Mouse (Mus musculus): ENCODE data around the gene Sebox. TPM values are rescaled to one million over a fixed set of nuclear protein-coding genes. Genes with fewer than 3 reads are reported as not detected.
"Not testable (repeated sequence)": the region's sequence is repeated elsewhere in the genome, so short reads cannot be mapped to it uniquely, and the experiment has no call there.

The Sebox gene
- polyA plus RNA-seq, 1 experiment from 2014 or later = not detected

DNA sequence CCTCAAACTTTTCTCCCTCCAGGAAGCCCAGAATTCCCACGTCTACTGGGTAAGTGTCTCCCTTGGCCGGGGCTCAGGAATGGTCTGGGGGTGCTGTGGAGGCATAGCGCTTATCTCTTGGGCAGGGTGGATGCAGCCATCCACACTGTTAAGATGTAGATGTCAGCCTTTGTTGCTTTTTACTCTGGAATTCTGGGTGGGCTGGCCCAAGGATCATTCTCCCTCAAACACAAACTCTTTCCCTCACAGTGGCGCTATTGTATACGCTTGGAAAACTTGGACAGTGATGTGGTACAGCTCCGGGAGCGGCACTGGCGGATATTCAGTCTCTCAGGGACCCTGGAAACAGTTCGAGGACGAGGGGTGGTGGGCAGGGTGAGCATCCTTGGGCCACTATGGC lies 15.7 kb downstream of the Sebox start:
- H3K4me3 ChIP-seq = no peak overlapping the region
- no peaks in the 10 kb centered on the region for H3K27me3 ChIP-seq (replicated peaks)
- no peak overlapping the region for H3K4me2 ChIP-seq
- no peaks in the 10 kb centered on the region for H3K9me3 ChIP-seq
- no peak overlapping the region for H3K9ac ChIP-seq
- H3K27ac ChIP-seq (replicated peaks) = no peak overlapping the region
- ATAC-seq (ENCODE audit: extremely low read depth, insufficient number of reproducible peaks, low FRiP score, low TSS enrichment) = no peak
- 89% methylated on average over 10 of the region's 10 CpGs for WGBS
- H3K36me3 ChIP-seq = peaks cover 96% of the 10 kb centered on the region
- peaks cover under 1% of the 10 kb centered on the region; the same call in 1 of the 2 replicates for H3K4me1 ChIP-seq

DNA sequence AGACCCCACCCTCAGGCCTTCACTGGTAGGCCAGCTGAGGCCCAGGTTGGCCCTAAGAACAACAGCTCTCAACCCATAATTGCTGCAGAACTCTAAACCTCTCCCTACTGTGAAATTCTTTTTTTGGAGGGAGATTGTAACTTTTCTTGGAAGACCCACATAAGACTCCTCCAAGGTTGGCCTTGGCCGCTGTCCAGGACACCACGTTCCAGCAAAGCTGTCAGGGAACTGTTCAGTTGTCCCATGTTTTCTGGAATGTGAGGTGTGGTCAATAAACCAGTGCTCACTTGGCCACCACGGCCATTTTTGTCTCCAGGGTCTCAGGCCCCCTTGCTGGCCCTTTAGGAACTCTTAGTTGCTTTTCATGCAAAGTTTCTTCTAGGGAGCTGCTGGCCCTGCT lies 18.6 kb downstream of the Sebox start:
- Histone ChIP-seq H3K4me3 (no peak overlapping the region), H3K36me3 (peaks cover 96% of the 10 kb centered on the region), H3K27ac (replicated peaks) (no peak overlapping the region), H3K9me3 (no peaks in the 10 kb centered on the region), H3K9ac (no peak overlapping the region), H3K4me2 (no peak overlapping the region), H3K27me3 (replicated peaks) (no peaks in the 10 kb centered on the region), H3K4me1 (no peaks in the 10 kb centered on the region)
- WGBS = 86% methylated on average over 3 of the region's 3 CpGs
- ATAC-seq (ENCODE audit: extremely low read depth, insufficient number of reproducible peaks, low FRiP score, low TSS enrichment) = no peak

DNA sequence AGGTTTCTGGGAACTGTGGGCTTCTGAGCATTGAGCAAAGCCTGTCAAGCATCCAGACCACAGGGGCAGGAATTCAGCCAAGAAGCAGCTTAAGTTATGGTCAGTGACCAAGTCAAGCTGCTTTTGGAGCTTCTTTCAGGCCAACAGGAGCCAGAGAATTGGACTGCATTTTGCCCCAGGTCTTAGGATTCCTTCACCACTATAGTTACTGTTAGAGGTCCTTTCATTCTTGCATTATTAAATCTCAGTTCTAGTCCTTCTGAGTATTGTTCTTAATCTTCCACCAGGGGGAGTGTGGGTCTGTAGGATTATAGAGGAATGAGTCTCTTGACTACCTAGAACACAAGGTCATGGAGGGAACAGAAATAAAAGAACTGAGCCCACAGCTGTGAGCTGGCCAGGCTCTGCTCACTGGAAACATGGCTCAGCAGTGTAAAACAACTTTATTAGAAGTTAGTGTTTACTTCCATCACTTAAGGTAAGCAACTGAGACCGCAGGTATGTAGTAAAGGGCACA lies 19.3 kb downstream of the Sebox start:
- H3K36me3 ChIP-seq = peaks cover 100% of the 10 kb centered on the region
- no peaks in the 10 kb centered on the region for H3K4me1 ChIP-seq
- no peak overlapping the region for H3K27ac ChIP-seq (replicated peaks)
- ATAC-seq (ENCODE audit: extremely low read depth, insufficient number of reproducible peaks, low FRiP score, low TSS enrichment) = no peak
- H3K9me3 ChIP-seq = no peaks in the 10 kb centered on the region
- no peaks in the 10 kb centered on the region for H3K27me3 ChIP-seq (replicated peaks)
- H3K9ac ChIP-seq = no peak overlapping the region
- no peak overlapping the region for H3K4me3 ChIP-seq
- WGBS = 85% methylated on average over 1 of the region's 1 CpGs
- no peak overlapping the region for H3K4me2 ChIP-seq

DNA sequence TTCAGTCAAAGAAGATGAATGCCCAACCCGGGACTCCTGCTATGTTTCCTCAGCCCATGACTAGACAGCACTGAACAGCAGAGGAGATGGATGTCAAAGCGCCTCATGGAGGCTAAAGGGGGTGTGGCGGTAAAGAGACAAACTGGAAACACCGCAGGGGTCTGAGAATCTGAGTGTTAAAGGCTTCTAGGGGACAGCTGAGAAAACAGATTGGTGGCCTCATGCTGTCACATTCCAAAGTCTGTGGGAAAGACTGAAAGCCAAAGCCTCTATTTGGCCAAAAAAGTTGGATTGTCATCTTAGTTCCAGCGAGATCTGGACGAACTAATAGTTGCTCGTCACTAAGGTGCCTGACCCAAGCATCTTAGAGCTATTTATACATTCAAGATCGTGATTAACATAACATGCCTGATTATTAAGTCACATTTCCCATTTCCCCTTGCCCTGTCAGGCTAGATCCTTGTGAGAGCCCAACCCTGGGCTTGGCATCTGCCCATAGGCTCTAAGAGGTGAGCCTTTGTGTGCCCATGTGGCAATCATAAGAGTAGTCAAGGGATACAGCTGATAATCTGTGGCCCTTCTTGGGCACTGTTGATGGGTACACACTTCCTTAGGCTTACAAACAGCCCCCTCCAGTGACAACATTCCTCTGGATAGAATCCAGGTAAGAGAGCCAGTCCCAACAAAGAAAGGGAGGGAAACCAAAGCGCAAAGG lies 20.2 kb downstream of the Sebox start:
- ATAC-seq (ENCODE audit: extremely low read depth, insufficient number of reproducible peaks, low FRiP score, low TSS enrichment) = no peak
- H3K27me3 ChIP-seq (replicated peaks) = no peaks in the 10 kb centered on the region
- 78% methylated on average over 9 of the region's 9 CpGs for WGBS

DNA sequence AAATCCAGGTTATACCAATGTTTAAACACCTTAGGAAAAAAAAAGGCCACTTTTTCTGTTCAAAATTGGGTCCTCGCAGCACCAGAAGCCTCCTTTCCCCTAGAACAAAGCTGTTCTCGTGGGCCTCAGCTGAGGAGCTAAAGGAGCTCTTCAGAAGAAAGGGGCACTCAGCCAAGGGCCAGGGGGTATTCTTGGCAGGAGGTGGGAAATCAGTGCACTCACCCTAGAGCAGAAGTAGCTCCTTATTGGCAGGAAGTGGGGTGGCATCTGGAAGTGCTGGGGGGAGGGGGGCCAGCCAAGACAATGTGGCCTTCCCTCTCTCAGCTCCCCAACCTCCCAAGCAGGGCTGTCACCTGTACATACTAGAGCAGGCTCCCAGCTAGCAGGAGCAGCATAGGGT lies 21.6 kb downstream of the Sebox start:
- no peaks in the 10 kb centered on the region for H3K4me1 ChIP-seq
- no peak overlapping the region for H3K4me3 ChIP-seq
- H3K9ac ChIP-seq = no peak overlapping the region
- WGBS = 81% methylated on average over 2 of the region's 2 CpGs
- no peaks in the 10 kb centered on the region for H3K9me3 ChIP-seq
- H3K36me3 ChIP-seq = peaks cover 100% of the 10 kb centered on the region
- H3K27me3 ChIP-seq (replicated peaks) = no peaks in the 10 kb centered on the region
- ATAC-seq (ENCODE audit: extremely low read depth, insufficient number of reproducible peaks, low FRiP score, low TSS enrichment) = no peak
- H3K4me2 ChIP-seq = no peak overlapping the region
- no peak overlapping the region for H3K27ac ChIP-seq (replicated peaks)

More for the DNA sequence above, 20.2 kb downstream of the Sebox start:
- H3K27ac ChIP-seq (replicated peaks) = no peak overlapping the region
- no peaks in the 10 kb centered on the region for H3K9me3 ChIP-seq
- H3K9ac ChIP-seq = no peak overlapping the region
- H3K4me3 ChIP-seq = no peak overlapping the region
- H3K36me3 ChIP-seq = peaks cover 100% of the 10 kb centered on the region
- H3K4me2 ChIP-seq = no peak overlapping the region
- no peaks in the 10 kb centered on the region for H3K4me1 ChIP-seq

DNA sequence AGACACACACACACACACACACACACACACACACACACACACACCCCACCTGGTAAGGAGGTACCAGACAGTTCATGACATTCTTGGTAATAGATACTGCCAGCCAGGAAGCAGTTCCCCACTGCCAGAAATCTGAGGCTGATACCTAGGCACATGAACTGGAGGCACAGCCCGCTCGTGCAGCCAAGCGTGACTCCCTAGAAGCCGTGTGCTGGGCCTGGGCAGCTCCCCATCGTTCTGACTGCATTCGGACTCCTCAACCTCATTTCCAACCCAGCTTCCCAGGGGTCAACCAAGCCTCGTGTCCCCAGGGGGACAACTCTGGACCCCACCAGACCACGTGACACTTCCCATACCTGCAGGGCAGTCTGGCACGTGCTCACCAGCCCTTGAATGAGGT lies 25.5 kb downstream of the Sebox start:
- Histone ChIP-seq H3K4me1 (peaks cover 16% of the 10 kb centered on the region), H3K27ac (replicated peaks) (no peak overlapping the region), H3K27me3 (replicated peaks) (no peaks in the 10 kb centered on the region), H3K4me3 (no peak overlapping the region), H3K9me3 (no peaks in the 10 kb centered on the region), H3K9ac (no peak overlapping the region), H3K36me3 (peaks cover 84% of the 10 kb centered on the region), H3K4me2 (no peak overlapping the region)
- ATAC-seq (ENCODE audit: extremely low read depth, insufficient number of reproducible peaks, low FRiP score, low TSS enrichment) = no peak
- 88% methylated on average over 9 of the region's 9 CpGs for WGBS

DNA sequence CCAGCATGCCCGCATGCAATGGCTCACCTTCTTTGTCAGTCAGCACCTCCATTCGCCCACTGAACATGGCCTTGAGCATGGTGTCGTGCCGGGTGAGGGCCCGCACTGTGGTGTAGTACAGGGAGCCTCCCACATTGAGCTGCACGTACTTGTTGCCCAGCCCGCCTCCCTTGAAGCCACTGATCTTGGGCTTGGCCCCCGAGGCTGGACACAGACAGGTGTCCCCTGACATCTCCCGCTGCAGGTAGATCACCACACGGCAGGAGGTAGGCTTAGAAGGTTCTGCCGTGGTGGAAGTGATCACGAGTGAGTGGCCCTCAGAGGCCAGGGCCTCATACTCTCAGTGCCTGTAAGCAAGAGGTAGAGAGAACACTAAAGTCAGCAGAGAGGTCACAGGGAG lies 26.8 kb downstream of the Sebox start:
- no peak overlapping the region; the same call in 1 of the 2 replicates for H3K9ac ChIP-seq
- no peaks in the 10 kb centered on the region for H3K9me3 ChIP-seq
- peak overlapping the region; percentile 24; the same call in 1 of the 2 replicates for H3K4me2 ChIP-seq
- H3K4me3 ChIP-seq = no peak overlapping the region
- H3K36me3 ChIP-seq = peaks cover 76% of the 10 kb centered on the region
- H3K4me1 ChIP-seq = peaks cover 25% of the 10 kb centered on the region
- WGBS = 85% methylated on average over 12 of the region's 12 CpGs
- H3K27me3 ChIP-seq (replicated peaks) = no peaks in the 10 kb centered on the region
- peak overlapping the region; percentile 83 for H3K27ac ChIP-seq (replicated peaks)
- ATAC-seq (ENCODE audit: extremely low read depth, insufficient number of reproducible peaks, low FRiP score, low TSS enrichment) = no peak

DNA sequence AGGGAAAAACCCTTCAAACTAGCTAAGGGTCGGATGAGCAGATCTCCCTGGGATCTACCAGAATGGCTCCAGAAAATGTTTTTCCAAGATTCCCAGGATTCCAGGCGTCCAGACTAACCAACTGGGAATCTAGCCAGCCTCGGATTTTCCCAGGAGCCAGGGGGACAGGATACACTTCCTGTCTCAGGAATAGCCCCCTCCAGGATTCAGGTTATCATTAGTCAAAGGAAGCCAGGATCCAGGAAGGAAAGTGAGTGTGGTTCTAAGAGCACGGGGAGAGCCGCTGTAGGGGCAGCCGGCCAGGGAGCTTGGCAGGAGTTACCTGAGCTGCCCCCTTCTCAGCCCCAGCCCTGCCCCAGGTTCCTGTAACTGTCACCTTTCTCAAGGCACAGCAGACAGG lies 27.8 kb downstream of the Sebox start:
- no peak overlapping the region for H3K4me3 ChIP-seq
- no peak overlapping the region for H3K9ac ChIP-seq
- no peaks in the 10 kb centered on the region for H3K9me3 ChIP-seq
- 53% methylated on average over 6 of the region's 6 CpGs for WGBS
- H3K27ac ChIP-seq (replicated peaks) = peak overlapping the region; percentile 83
- ATAC-seq (ENCODE audit: extremely low read depth, insufficient number of reproducible peaks, low FRiP score, low TSS enrichment) = no peak
- H3K27me3 ChIP-seq (replicated peaks) = no peaks in the 10 kb centered on the region
- H3K4me1 ChIP-seq = peaks cover 29% of the 10 kb centered on the region
- peaks cover 65% of the 10 kb centered on the region for H3K36me3 ChIP-seq
- H3K4me2 ChIP-seq = peak overlapping the region; percentile 24

DNA sequence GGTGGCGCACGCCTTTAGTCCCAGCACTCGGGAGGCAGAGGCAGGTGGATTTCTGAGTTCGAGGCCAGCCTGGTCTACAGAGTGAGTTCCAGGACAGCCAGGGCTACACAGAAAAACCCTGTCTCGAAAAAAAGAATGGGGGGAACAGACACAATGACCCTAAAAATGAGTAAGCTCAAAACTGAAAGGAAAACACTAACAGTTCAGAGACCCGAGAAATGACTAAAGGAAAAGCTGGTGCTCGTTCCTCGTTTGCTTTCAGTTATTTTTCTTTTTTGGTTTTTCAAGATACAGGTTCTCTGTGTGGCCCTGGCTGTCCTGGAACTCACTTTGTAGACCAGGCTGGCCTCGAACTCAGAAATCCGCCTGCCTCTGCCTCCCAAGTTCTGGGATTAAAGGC lies 28.3 kb downstream of the Sebox start:
- ATAC-seq (ENCODE audit: extremely low read depth, insufficient number of reproducible peaks, low FRiP score, low TSS enrichment); H3K4me2 ChIP-seq; H3K27me3 ChIP-seq (replicated peaks); H3K9me3 ChIP-seq; H3K9ac ChIP-seq; H3K4me3 ChIP-seq: not testable (repeated sequence)
- Histone ChIP-seq H3K36me3 (peaks cover 61% of the 10 kb centered on the region), H3K4me1 (peaks cover 29% of the 10 kb centered on the region), H3K27ac (replicated peaks) (peak overlapping the region; percentile 83)
- 79% methylated on average over 10 of the region's 10 CpGs for WGBS

DNA sequence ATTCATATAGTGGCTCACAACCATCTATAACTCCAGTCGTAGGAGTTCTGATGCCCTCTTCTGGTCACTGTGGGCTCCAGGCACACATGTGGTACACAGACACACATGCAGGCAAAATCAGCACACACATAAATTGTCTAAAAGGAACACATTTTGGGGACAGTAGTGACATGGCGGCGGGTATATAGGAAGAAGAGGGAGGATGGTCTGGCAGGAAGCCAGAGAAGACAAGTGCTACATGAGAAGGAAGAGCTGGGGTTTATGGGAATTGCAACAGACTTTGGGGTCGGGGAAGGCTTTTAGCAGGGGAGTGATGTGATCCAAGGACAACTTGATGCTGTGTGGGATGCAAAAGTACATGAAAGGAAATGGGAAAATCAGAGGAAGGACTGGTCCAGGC lies 31.3 kb downstream of the Sebox start:
- Histone ChIP-seq H3K9ac (peak overlapping the region; percentile 93), H3K27ac (replicated peaks) (peak overlapping the region; percentile 98)
- 70% methylated on average over 4 of the region's 4 CpGs for WGBS

DNA sequence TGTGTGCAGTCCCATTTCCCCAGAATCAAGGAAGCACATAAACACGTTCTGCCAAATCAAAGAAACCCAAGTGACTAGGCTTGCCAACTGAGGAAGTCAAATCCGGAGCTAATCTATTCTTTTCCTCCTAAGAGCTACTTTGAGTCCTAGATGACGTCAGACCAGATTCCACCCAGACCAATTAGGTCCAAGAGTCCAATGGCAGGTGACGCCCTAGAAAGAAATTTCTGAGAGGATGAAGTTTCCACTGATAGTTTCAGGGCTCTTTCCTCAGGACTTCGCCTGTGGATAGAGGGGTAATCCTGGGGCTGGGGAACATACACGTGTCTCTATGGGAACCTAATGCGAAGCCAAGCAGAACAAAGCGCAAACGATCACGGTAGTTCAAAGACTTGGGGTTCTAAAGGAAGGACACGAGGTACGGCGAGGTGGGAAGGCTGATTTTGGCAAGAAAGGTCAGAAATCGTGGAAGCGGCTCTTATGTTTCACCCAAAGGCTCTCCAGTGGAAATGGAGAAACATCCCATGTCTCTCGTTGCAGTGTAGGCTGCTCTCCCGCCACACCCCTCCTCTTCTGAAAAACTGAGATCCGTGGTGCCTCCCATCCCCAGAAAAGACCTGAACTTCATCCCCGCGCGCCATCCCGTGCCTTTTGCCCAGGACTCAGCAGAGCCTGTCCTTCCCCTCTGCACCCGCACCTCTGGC lies 32.3 kb downstream of the Sebox start:
- Histone ChIP-seq H3K27me3 (replicated peaks) (no peaks in the 10 kb centered on the region), H3K27ac (replicated peaks) (peak overlapping the region; percentile 98), H3K4me3 (peak overlapping the region; percentile 86), H3K9ac (peak overlapping the region; percentile 93), H3K4me2 (peak overlapping the region; percentile 85), H3K36me3 (peaks cover 43% of the 10 kb centered on the region), H3K4me1 (peaks cover 44% of the 10 kb centered on the region), H3K9me3 (no peaks in the 10 kb centered on the region)
- under 1% methylated on average over 23 of the region's 23 CpGs for WGBS
- no peak for ATAC-seq (ENCODE audit: extremely low read depth, insufficient number of reproducible peaks, low FRiP score, low TSS enrichment)

More for the DNA sequence above, 31.3 kb downstream of the Sebox start:
- Histone ChIP-seq H3K27me3 (replicated peaks) (no peaks in the 10 kb centered on the region), H3K4me3 (peak overlapping the region; percentile 86), H3K4me1 (peaks cover 50% of the 10 kb centered on the region), H3K36me3 (peaks cover 43% of the 10 kb centered on the region), H3K4me2 (peak overlapping the region; percentile 85), H3K9me3 (no peaks in the 10 kb centered on the region)
- no peak for ATAC-seq (ENCODE audit: extremely low read depth, insufficient number of reproducible peaks, low FRiP score, low TSS enrichment)

All from heart, embryonic 13.5 days (tissue).